Mouse (Mus musculus): Measurements from ENCODE around the gene Bora.
A peak's percentile ranks its signal among the peaks of the same experiment; 100 is the strongest.

The Bora gene

GRCm38 (mm10) chr14:99063091-99063490, 17.1 kb downstream of the Bora start:
- no peak for ATAC-seq (ENCODE audit: low TSS enrichment)

- no peak for ATAC-seq (ENCODE audit: low TSS enrichment)
Measured at GRCm38 (mm10) chr14:99071146-99071545, 25.1 kb downstream of the Bora start.

GRCm38 (mm10) chr14:99088947-99089346, 42.9 kb downstream of the Bora start:
- ATAC-seq (ENCODE audit: low TSS enrichment), result no peak

GRCm38 (mm10) chr14:99099267-99099966, 53.4 kb downstream of the Bora start, which contains the start of the genes Pibf1 and Dis3:
TSS of gene Pibf1 (plus strand) at chr14:99099424.
TSS of gene Dis3 (minus strand) at chr14:99099770.
- peak; percentile 99 for ATAC-seq (ENCODE audit: low TSS enrichment)

GRCm38 (mm10) chr14:99099967-99100587, 54.1 kb downstream of the Bora start:
- peak; percentile 41 for ATAC-seq (ENCODE audit: low TSS enrichment)

- ATAC-seq (ENCODE audit: low TSS enrichment), result no peak
Measured at GRCm38 (mm10) chr14:99103050-99103449, 57.0 kb downstream of the Bora start.

- ATAC-seq (ENCODE audit: low TSS enrichment), result no peak
Measured at GRCm38 (mm10) chr14:99104542-99105123, 58.6 kb downstream of the Bora start.

- ATAC-seq (ENCODE audit: low TSS enrichment), result no peak
Measured at GRCm38 (mm10) chr14:99106671-99107070, 60.6 kb downstream of the Bora start.

- ATAC-seq (ENCODE audit: low TSS enrichment), result no peak
Measured at GRCm38 (mm10) chr14:99107631-99108187, 61.7 kb downstream of the Bora start.

- ATAC-seq (ENCODE audit: low TSS enrichment), result no peak
Measured at GRCm38 (mm10) chr14:99108762-99109161, 62.7 kb downstream of the Bora start.

GRCm38 (mm10) chr14:99117576-99117975, 71.6 kb downstream of the Bora start:
- ATAC-seq (ENCODE audit: low TSS enrichment), result no peak

- no peak for ATAC-seq (ENCODE audit: low TSS enrichment)
Measured at GRCm38 (mm10) chr14:99121584-99122339, 75.7 kb downstream of the Bora start.

GRCm38 (mm10) chr14:99124076-99124475, 78.1 kb downstream of the Bora start:
- ATAC-seq (ENCODE audit: low TSS enrichment), result no peak
